Mouse (Mus musculus) layer of hippocampus, adult 18-20 months (tissue): ENCODE measurements around the gene Siva1. TPM values are rescaled to one million over a fixed set of nuclear protein-coding genes. Genes with fewer than 3 reads are reported as not detected.

ENCODE experiments used
- DNase-seq, 2 experiments: peaks; one replicate each; pipeline ENCODE4 v3.0.0; 2022; ENCODE audit warnings: low spot score in 2 of 2
- microRNA-seq, 2 experiments: library from miRNA; unstranded; fragments of <30 nt; microRNA quantifications; one replicate each; pipeline ENCODE4 v1.2.0; 2021
- total RNA-seq, 2 experiments: library from RNA; stranded (reverse); gene quantifications; 2 replicates each; pipeline ENCODE4 v1.2.3; 2021

The Siva1 gene
- total RNA-seq, 2 experiments from 2014 or later = 23.4 TPM

DNA sequence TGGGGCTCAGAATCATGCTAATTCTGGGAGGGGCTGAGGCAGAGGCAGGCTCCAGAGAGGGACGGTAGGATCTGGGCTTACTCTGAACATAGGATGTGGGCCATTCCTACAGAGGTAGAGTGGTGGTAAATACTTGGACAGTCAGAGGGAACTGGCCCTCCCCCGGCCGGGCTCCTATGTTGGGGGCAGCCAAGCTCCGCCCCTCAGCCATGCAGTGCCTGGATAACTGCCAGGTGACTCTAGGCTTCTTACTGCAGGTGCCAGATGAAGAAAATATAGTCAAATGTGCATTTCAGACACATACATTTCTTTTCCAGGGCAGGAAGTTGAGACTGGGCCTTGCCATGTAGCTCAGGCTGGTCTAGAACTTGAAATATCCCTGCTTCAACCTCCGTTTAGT is 32.6 kb downstream of the Siva1 start:
- no peak for DNase-seq

DNA sequence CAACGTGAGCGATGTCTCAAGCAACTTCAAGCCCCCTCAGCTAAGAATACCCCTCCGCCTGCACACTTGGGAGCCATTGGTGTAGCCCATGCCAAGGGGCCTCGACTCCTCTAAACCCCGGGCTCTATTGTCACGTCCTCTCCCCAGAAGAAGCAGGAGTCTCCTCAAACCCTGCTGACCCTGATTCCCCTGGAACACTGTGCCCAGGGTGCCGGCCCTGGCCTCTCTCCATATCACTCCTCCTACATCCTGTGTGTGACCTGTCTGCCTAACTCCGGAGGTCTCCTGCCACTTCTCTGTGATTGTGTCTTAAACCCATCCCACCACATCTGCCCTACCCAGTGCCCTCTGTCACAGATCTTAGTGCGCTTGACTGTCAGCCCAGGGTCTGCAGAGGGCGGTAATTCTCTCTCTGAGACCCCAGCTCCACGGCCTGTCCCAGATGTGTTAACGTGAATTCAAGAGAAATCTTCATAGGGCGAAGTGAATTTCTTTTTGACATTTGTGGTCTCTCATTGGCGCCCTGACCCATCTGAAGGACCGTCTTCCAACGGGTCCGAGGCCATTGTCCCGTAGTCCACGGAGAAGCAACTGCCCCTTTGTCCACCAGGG is 33.6 kb downstream of the Siva1 start:
- DNase-seq = no peak

DNA sequence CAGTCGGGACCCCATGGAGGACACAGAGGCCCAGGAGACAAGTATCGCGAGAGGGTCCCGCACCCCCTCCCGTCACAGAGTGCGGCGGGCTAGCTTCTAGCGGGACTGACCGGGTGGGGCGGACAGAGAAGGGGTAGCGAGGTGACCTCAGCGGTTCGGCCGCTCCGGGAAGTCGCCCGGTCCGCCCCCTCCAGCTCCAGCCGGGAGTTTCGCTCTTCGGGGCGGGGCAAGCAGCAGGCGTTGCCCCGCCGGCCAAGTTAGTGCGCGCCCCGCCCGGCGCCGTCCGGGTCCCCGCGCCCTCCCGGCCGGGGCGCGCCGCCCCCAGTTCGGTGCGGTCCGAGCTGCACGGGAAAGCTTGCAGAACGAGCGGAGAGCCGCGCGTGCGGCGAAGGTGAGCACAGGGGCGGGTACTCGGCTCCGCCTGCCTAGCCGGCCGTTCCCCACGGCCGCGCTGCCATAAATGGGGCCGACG is 34.1 kb downstream of the Siva1 start, which contains the start of gene Zbtb42:
Gene Zbtb42, plus strand, starts transcription at position 274 of the 472 bp plus-strand sequence.
- no peak for DNase-seq

DNA sequence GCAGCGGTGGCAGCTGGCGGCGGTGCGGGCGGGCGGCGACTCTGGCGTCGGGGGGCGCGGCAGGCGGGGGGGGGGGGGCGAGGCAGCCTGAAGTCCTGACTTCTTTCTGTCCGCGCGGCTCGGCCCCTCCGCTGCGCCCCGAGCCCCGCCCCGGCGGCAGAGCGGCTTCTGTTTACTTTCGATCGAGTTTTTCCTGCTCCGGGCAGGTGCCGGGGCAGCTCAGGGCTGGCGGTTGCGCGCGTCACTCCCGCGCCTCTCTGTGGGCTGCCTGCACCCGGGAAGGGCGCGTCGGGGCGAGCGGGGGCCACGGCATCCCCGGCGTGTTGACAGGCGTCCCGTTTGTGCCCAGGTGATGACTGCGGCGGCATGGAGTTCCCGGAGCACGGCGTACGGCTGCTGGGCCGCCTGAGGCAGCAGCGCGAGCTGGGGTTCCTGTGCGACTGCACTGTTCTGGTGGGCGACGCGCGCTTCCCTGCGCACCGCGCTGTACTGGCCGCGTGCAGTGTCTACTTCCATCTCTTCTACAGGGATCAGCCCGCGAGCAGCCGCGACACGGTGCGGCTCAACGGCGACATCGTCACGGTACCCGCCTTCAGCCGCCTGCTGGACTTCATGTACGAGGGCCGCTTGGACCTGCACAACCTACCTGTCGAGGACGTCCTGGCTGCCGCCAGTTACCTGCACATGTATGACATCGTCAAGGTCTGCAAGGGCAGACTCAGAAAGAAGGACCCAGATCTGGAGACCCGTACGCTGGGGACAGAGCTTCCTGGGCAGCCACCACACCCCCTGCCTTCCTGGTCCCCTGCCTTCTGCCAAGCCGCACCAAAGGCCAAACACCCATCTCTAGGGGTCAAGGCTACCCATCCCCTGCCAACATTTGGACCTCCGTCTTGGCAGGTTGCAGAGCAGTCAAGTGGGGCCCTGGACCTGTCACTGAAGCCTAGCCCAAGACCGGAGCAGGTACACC is 34.8 kb downstream of the Siva1 start:
- no peak for DNase-seq

DNA sequence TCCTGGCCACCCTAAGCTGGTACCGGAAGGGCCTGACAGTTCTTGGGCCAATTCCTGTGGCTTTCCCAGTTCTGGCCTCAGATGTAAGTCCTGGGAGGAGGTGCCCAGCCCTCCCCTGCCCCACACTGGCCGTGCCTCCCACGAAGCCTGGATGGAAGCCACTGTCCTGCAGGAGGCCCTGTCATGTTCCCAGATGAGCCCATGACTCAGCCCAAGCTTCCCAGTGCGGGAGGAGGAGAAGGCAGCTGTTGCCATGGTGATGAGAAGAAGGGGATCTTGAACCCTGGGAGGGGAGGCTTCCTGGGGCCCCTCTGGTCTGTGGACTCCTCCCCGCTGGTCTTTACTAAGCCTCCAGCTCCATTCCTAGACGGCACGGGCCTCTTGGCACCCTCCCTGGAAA is 38.9 kb downstream of the Siva1 start:
- DNase-seq = no peak

DNA sequence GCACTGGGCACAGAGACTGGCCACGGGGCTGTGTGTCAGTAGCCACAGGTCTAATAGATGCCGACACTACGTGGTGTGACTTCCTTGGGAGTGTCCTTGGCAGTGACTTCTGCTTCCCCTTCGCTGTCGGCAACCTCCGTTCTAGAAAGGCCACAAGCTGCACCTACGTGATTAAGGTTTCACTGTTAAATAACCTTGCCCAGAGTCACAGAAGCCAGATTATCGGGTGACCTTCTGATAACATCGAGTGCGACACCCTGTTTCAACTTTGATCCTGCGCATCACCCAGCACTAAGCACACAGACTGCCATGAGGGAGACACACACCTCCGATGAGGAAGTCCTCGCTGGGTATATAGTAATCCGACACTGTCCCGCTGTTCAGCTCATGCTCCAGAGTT is 44.0 kb downstream of the Siva1 start:
- no peak for DNase-seq

DNA sequence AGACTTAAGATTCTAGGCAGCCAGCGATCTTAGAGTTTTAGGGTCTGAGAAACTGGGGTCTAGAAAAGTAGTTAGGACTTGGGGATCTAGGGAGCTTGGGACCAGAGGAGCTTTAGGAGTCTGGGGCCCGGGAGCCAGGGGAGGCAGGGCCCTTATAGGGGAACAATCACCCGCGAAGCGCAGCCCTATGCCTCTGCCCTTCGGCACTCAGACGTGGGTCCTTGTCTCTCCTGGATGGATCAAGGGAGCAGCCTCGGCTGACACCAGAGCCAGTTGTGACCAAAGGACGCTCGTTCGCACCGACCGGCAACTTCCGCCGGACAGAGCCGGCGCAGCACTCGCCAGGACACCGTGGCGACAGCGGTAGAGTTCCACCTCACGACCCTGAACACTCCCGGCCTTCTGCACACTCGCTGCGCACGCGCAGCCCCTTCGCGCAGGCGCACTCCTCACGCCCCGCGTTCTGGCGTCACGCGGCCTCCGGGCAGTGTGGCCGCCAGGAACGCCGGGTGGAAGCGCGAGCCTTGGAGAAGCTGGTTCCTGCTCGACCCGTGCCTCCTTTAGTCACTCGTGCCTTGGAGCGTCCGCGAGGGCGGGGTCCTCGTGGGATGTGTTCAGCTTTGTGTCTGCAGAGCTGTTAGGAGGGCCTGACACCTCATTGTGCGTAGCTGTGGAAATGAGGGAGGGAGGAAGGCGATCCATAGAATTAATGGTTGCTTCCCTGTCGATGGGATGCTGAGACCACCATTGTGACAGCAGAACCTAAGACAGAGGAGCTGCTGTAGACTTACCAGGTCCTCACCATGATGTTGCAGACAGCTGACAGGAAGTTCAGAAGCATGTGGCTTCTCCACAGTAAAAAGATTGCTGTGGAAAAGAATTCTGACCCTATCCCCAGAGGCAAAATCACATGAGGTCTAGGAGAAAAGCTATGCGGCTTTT is 49.0 kb downstream of the Siva1 start:
- peak; percentile 94 to 95 for DNase-seq

DNA sequence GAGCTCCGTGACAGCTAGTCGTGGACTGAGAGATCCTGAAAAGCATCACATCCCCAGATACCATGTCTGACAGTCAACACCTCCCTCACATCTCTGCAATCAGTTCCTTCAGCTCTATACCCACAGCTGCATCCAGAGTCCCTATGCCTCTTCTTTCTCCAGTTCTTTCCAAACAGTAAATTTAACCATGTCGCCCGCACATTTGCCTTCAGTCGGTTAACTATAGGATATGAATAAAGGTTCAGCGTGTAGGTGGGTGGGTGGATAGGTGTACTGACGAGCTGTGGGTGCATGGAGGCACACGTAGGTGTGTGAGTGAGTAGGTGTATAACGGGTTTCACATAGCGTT is 49.6 kb downstream of the Siva1 start:
- no peak for DNase-seq

DNA sequence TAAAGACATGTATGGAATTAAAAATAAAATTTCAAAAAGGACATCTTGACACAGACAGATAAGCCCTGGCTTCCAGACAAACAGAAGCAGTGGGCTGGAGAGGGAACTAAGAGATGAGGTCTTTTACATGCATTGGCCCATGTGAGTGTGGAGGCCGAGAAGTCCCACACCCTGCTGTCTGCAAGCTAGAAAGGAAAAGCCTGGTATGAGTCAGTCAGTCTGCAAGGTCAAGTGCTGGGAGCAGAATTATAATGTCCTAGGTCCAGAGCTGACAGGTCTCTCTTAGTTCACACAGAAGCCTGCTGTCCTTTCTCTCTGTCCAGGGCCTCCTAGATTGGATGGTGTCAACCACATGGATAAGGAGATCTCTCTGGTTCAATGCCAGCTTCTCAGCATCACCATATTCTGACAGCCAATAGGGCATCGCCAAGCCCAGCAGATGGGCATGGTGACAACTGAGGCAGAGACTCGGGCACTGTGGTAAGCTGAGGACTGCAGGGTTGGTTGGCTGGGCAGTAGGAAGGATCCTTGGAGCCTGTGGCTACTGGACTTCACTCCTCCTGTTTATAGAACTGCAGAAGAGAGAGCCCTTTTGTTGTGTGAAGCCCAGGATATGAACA is 52.4 kb downstream of the Siva1 start:
- no peak for DNase-seq

Small RNA genes lying within 50 kb of the gene (microRNA-seq; reads per million reads assigned to microRNA genes)
- 0.49 to 1.2 reads per million in 2 experiments for gene Mir6939

Other genes with a start within 250 kb of the Siva1 start
- gene A530016L24Rik, start 155.2 kb upstream of the Siva1 start, total RNA-seq = under 1 TPM in 1 of 2 experiments, not detected in 1; 0.15 TPM
- 100 to 1,000 TPM; 126 to 134 TPM for gene Tmem179, start 127.9 kb upstream of the Siva1 start, total RNA-seq
- gene Inf2, start 55.9 kb upstream of the Siva1 start, total RNA-seq = 100 to 1,000 TPM; 105 to 111 TPM
- gene Adssl1, start 24.6 kb upstream of the Siva1 start, total RNA-seq = 10 to 100 TPM; 14.3 to 15.7 TPM
- gene Akt1, start 30.2 kb downstream of the Siva1 start, total RNA-seq = 100 to 1,000 TPM; 169 to 170 TPM
- under 1 TPM; 0.61 to 0.97 TPM for gene Zbtb42, start 34.1 kb downstream of the Siva1 start, total RNA-seq
- gene Cep170b, start 75.8 kb downstream of the Siva1 start, total RNA-seq = 100 to 1,000 TPM; 192 to 208 TPM
- 10 to 100 TPM; 10.2 to 11.0 TPM for gene Pld4, start 116.0 kb downstream of the Siva1 start, total RNA-seq
- 1 to 10 TPM; 3.4 to 3.8 TPM for gene Ahnak2, start 158.0 kb downstream of the Siva1 start, total RNA-seq
- 10 to 100 TPM; 11.4 to 14.2 TPM for gene Clba1, start 164.3 kb downstream of the Siva1 start, total RNA-seq
- 10 to 100 TPM in 1 of 2 experiments, 1 to 10 TPM in 1; 7.4 to 10.0 TPM for gene Cdca4, start 184.7 kb downstream of the Siva1 start, total RNA-seq
- not detected for gene Gpr132, start 223.5 kb downstream of the Siva1 start, total RNA-seq